Mouse (Mus musculus): ENCODE measurements around the gene Cpm. TPM values are rescaled to one million over a fixed set of nuclear protein-coding genes. Genes with fewer than 3 reads are reported as not detected.
"Not testable (repeated sequence)": the region's sequence is repeated elsewhere in the genome, so short reads cannot be mapped to it uniquely, and the experiment has no call there.

The Cpm gene
- polyA plus RNA-seq, 3 experiments from 2014 or later, result 14.5 to 29.9 (median 27.1) TPM

- no peak for ATAC-seq
Observed at GRCm38 (mm10) chr10:117593857-117594256, 35.4 kb upstream of the Cpm start.

GRCm38 (mm10) chr10:117594291-117594850, 34.9 kb upstream of the Cpm start:
- ATAC-seq, result no peak

- no peak for ATAC-seq
Observed at GRCm38 (mm10) chr10:117594913-117595312, 34.4 kb upstream of the Cpm start.

GRCm38 (mm10) chr10:117595442-117596164, 33.7 kb upstream of the Cpm start:
- ATAC-seq, result no peak

- no peak for ATAC-seq
Observed at GRCm38 (mm10) chr10:117596165-117596735, 33.0 kb upstream of the Cpm start.

GRCm38 (mm10) chr10:117596771-117597324, 32.5 kb upstream of the Cpm start:
- ATAC-seq, result no peak

GRCm38 (mm10) chr10:117597371-117598265, 31.7 kb upstream of the Cpm start:
- ATAC-seq, result not testable (repeated sequence)

- no peak for ATAC-seq
Observed at GRCm38 (mm10) chr10:117598266-117598950, 30.9 kb upstream of the Cpm start.

- not testable (repeated sequence) for ATAC-seq
Observed at GRCm38 (mm10) chr10:117598951-117599572, 30.2 kb upstream of the Cpm start.

GRCm38 (mm10) chr10:117601146-117602035, 27.9 kb upstream of the Cpm start:
- ATAC-seq, result no peak

GRCm38 (mm10) chr10:117602325-117603129, 26.8 kb upstream of the Cpm start:
- no peak for ATAC-seq

- no peak for ATAC-seq
Observed at GRCm38 (mm10) chr10:117603130-117603833, 26.0 kb upstream of the Cpm start.

GRCm38 (mm10) chr10:117603834-117604623, 25.3 kb upstream of the Cpm start:
- ATAC-seq, result no peak

- ATAC-seq, result no peak
Observed at GRCm38 (mm10) chr10:117604624-117605282, 24.5 kb upstream of the Cpm start.

- ATAC-seq, result no peak
Observed at GRCm38 (mm10) chr10:117605283-117606243, 23.7 kb upstream of the Cpm start.

- ATAC-seq, result no peak
Observed at GRCm38 (mm10) chr10:117606423-117606822, 22.9 kb upstream of the Cpm start.
